Mouse (Mus musculus) spleen, adult 2 months (tissue): ENCODE measurements around the gene Nck2. TPM values are rescaled to one million over a fixed set of nuclear protein-coding genes. Genes with fewer than 3 reads are reported as not detected.

Source experiments
- DNase-seq, 2 experiments: peaks; one replicate each; pipeline versions ENCODE4 v3.0.0 to v3.0.0-alpha.2; 2012 to 2021; ENCODE audit warnings: low spot score in 2 of 2, low read depth in 1 of 2
- H3K27ac ChIP-seq: fragments of 200-500 bp; 2 replicates; pipeline ENCODE4 v1.5.1; 2012; ENCODE audit warnings: low read length, inconsistent platforms; ENCODE audit not compliant: insufficient read depth
- H3K27me3 ChIP-seq: fragments of 200-500 bp; 2 replicates; pipeline ENCODE4 v1.6.1; 2012; ENCODE audit warnings: mild to moderate bottlenecking, moderate library complexity, low read length, inconsistent platforms; ENCODE audit not compliant: control insufficient read depth, insufficient read depth
- H3K36me3 ChIP-seq: fragments of 200-500 bp; 2 replicates; pipeline ENCODE4 v1.6.1; 2012; ENCODE audit warnings: mild to moderate bottlenecking, low read length, inconsistent platforms; ENCODE audit not compliant: control insufficient read depth, insufficient read depth
- H3K4me1 ChIP-seq: fragments of 200-500 bp; 2 replicates; pipeline ENCODE4 v1.6.1; 2011; ENCODE audit warnings: inconsistent platforms; ENCODE audit not compliant: control insufficient read depth, insufficient read depth, insufficient read length
- H3K4me3 ChIP-seq: fragments of 200-500 bp; 2 replicates; pipeline ENCODE4 v1.5.1; 2011; ENCODE audit warnings: mild to moderate bottlenecking, inconsistent platforms; ENCODE audit not compliant: insufficient read depth, insufficient read length; ENCODE audit errors: extremely low read depth
- CTCF ChIP-seq: fragments of 200-500 bp; IDR thresholded peaks from 2 replicates; pipeline ENCODE4 v1.5.1; 2011; ENCODE audit warnings: mild to moderate bottlenecking, inconsistent platforms; ENCODE audit not compliant: insufficient read depth, insufficient read length, insufficient replicate concordance; ENCODE audit errors: extremely low read depth
- POLR2A ChIP-seq: fragments of 200-500 bp; IDR thresholded peaks from 2 replicates; pipeline ENCODE4 v1.6.1; 2011; ENCODE audit warnings: low read depth, low read length, inconsistent platforms
- WGBS: fragments of 180-500 bp; shearing (Covaris S2); methylation state at CpG from one replicate; pipeline ENCODE4 v1.1.7; 2018; 5-methylcytosine and 5-hydroxymethylcytosine counted together
- polyA plus RNA-seq: library from polyadenylated mRNA; depleted of rRNA; stranded (reverse); fragments of >200 nt; gene quantifications from 2 replicates; pipeline ENCODE4 v1.2.3, GENCODE M21; 2012

Nck2 gene
- polyA plus RNA-seq, 1 experiment, result 15.9 TPM

GRCm38 (mm10) chr1:43506638-43507037, 62.3 kb downstream of the Nck2 start:
- WGBS, result 66% methylated on average over 3 of the region's 3 CpGs

GRCm38 (mm10) chr1:43507809-43508208, 63.4 kb downstream of the Nck2 start:
- WGBS, result 44% methylated on average over 1 of the region's 1 CpGs
- Histone ChIP-seq H3K4me3 (no peak overlapping the region), H3K27ac (no peak overlapping the region), H3K27me3 (no peaks in the 10 kb centered on the region), H3K36me3 (no peaks in the 10 kb centered on the region), H3K4me1 (no peaks in the 10 kb centered on the region; the same call in 1 of the 2 replicates)
- TF ChIP-seq CTCF (no peak), POLR2A (no peak)
- DNase-seq, result no peak

More at GRCm38 (mm10) chr1:43506638-43507037, 62.3 kb downstream of the Nck2 start:
- DNase-seq, result no peak
- TF ChIP-seq CTCF (no peak), POLR2A (no peak)
- no peaks in the 10 kb centered on the region; the same call in 1 of the 2 replicates for H3K4me1 ChIP-seq
- H3K4me3 ChIP-seq, result no peak overlapping the region
- no peaks in the 10 kb centered on the region for H3K36me3 ChIP-seq
- no peaks in the 10 kb centered on the region for H3K27me3 ChIP-seq
- no peak overlapping the region for H3K27ac ChIP-seq

- no peak for TF ChIP-seq POLR2A
- TF ChIP-seq CTCF, result peak; percentile 5; the same call in 1 of the 2 replicates
- Histone ChIP-seq H3K27me3 (no peaks in the 10 kb centered on the region), H3K4me3 (no peak overlapping the region), H3K4me1 (no peaks in the 10 kb centered on the region), H3K36me3 (peaks cover 1% of the 10 kb centered on the region; the same call in 1 of the 2 replicates), H3K27ac (no peak overlapping the region)
- WGBS, result 95% methylated on average over 12 of the region's 12 CpGs
- DNase-seq, result no peak
Measured at GRCm38 (mm10) chr1:43511256-43511655, 66.9 kb downstream of the Nck2 start.

GRCm38 (mm10) chr1:43511667-43512066, 67.3 kb downstream of the Nck2 start:
- Histone ChIP-seq H3K4me1 (no peaks in the 10 kb centered on the region), H3K27ac (no peak overlapping the region), H3K27me3 (no peaks in the 10 kb centered on the region), H3K4me3 (no peak overlapping the region), H3K36me3 (peaks cover 1% of the 10 kb centered on the region; the same call in 1 of the 2 replicates)
- DNase-seq, result no peak
- TF ChIP-seq CTCF (no peak), POLR2A (no peak)
- 94% methylated on average over 8 of the region's 8 CpGs for WGBS

- Histone ChIP-seq H3K27me3 (no peaks in the 10 kb centered on the region), H3K27ac (no peak overlapping the region), H3K36me3 (peaks cover 1% of the 10 kb centered on the region; the same call in 1 of the 2 replicates), H3K4me3 (no peak overlapping the region), H3K4me1 (no peaks in the 10 kb centered on the region)
- 87% methylated on average over 3 of the region's 3 CpGs for WGBS
- TF ChIP-seq POLR2A, result no peak
- TF ChIP-seq CTCF, result no peak
- DNase-seq, result no peak
Measured at GRCm38 (mm10) chr1:43517405-43517804, 73.0 kb downstream of the Nck2 start.

GRCm38 (mm10) chr1:43520216-43520988, 76.0 kb downstream of the Nck2 start:
- WGBS, result 70% methylated on average over 1 of the region's 1 CpGs
- no peak for DNase-seq
- H3K27ac ChIP-seq, result 0 out of 2 replicates have a peak overlapping the region, but pooled peaks have one; percentile 8
- TF ChIP-seq POLR2A (no peak), CTCF (no peak)
- H3K27me3 ChIP-seq, result no peaks in the 10 kb centered on the region
- H3K36me3 ChIP-seq, result no peaks in the 10 kb centered on the region
- no peak overlapping the region for H3K4me3 ChIP-seq
- H3K4me1 ChIP-seq, result no peaks in the 10 kb centered on the region

- DNase-seq, result no peak
- Histone ChIP-seq H3K27me3 (no peaks in the 10 kb centered on the region), H3K36me3 (no peaks in the 10 kb centered on the region), H3K4me3 (no peak overlapping the region), H3K4me1 (no peaks in the 10 kb centered on the region), H3K27ac (no peak overlapping the region)
- TF ChIP-seq CTCF (no peak), POLR2A (no peak)
- 61% methylated on average over 3 of the region's 3 CpGs for WGBS
Measured at GRCm38 (mm10) chr1:43520989-43521371, 76.6 kb downstream of the Nck2 start.
